Mouse (Mus musculus): ENCODE measurements at regions not wholly inside any gene's neighbourhood (a gene's known extent, or its start where the extent isn't known, plus 50 kb on each side); places are given as distances from the start of the nearest gene placed in this dataset.

GRCm38 (mm10) chr12:69094856-69095255, 64.1 kb downstream of the Rps29 start:
- TF ChIP-seq HCFC1 (IDR thresholded peaks at IDR 0.05; ENCODE audit: borderline replicate concordance, insufficient read depth, low read length) = no peak
- TF ChIP-seq ZNF384 (IDR thresholded peaks at IDR 0.05; ENCODE audit: low read depth, low read length) = no peak
- no peak for TF ChIP-seq CHD2 (IDR thresholded peaks at IDR 0.05; ENCODE audit: low read depth, low read length)
- TF ChIP-seq ZC3H11A (IDR thresholded peaks at IDR 0.05; ENCODE audit: borderline replicate concordance, low read depth, low read length) = no peak
- no peak for TF ChIP-seq MAFK (IDR thresholded peaks at IDR 0.05; ENCODE audit: insufficient read depth, low read depth, low read length)
